Mouse (Mus musculus) G1E (cell line): ENCODE data around the gene Pde9a. TPM values are rescaled to one million over a fixed set of nuclear protein-coding genes. Genes with fewer than 3 reads are reported as not detected.

Experiments used
- ATAC-seq: 2 replicates; pipeline ENCODE4 v1.8.0; 2016; ENCODE audit warnings: mild to moderate bottlenecking; ENCODE audit not compliant: insufficient number of reproducible peaks, poor library complexity, low FRiP score, severe bottlenecking; ENCODE audit errors: extremely low read depth
- DNase-seq: peaks from one replicate; pipeline ENCODE4 v3.0.0; 2012; ENCODE audit warnings: low spot score
- H3K27me3 ChIP-seq: 2 replicates; pipeline ENCODE4 v1.6.1; 2012; ENCODE audit warnings: mild to moderate bottlenecking, low read length, inconsistent platforms; ENCODE audit not compliant: insufficient read depth
- H3K36me3 ChIP-seq: replicated peaks from 2 replicates; pipeline ENCODE3; 2012; ENCODE audit warnings: mild to moderate bottlenecking, inconsistent platforms
- H3K4me1 ChIP-seq: 2 replicates; pipeline ENCODE4 v1.6.1; 2012; ENCODE audit warnings: low read depth, low read length, inconsistent platforms, mixed read lengths; ENCODE audit not compliant: insufficient read depth
- H3K4me3 ChIP-seq: 2 replicates; pipeline ENCODE4 v1.5.1; 2012; ENCODE audit warnings: low read depth, mild to moderate bottlenecking, inconsistent platforms, low read length, moderate library complexity, mixed read lengths
- H3K9me3 ChIP-seq: replicated peaks from 2 replicates; pipeline ENCODE4 v1.6.1; 2012; ENCODE audit warnings: inconsistent platforms
- CTCF ChIP-seq: IDR thresholded peaks from 2 replicates; pipeline ENCODE4 v1.5.1; 2012; ENCODE audit warnings: low read depth, low read length, inconsistent platforms, mixed read lengths
- GATA1 ChIP-seq: IDR thresholded peaks from 2 replicates; pipeline ENCODE4 v1.6.1; 2012; ENCODE audit warnings: borderline replicate concordance, low read length, inconsistent platforms, mixed read lengths
- GATA2 ChIP-seq: IDR thresholded peaks from 2 replicates; pipeline ENCODE4 v1.6.1; 2012; ENCODE audit warnings: low read depth, low read length, inconsistent platforms, borderline replicate concordance
- POLR2AphosphoS5 ChIP-seq: IDR thresholded peaks from 2 replicates; pipeline ENCODE4 v1.6.1; 2012; ENCODE audit warnings: low read depth, low read length, inconsistent platforms; ENCODE audit not compliant: insufficient replicate concordance
- TAL1 ChIP-seq: conservative IDR thresholded peaks from 2 replicates; pipeline ENCODE4 v1.6.1; 2012; ENCODE audit warnings: low read depth, low read length, inconsistent platforms, mixed read lengths
- polyA plus RNA-seq: library from polyadenylated mRNA; stranded (reverse); fragments of >175 nt; gene quantifications from 2 replicates; pipeline ENCODE4 v1.2.3, GENCODE M21; 2012
- total RNA-seq, 2 experiments: library from RNA; stranded (forward) in 1 of 2; stranded (reverse) in 1 of 2; fragments of 200-1000 nt in 1 of 2; fragments of >200 nt in 1 of 2; fragmentation: Nextera tagmentation in 1 of 2; gene quantifications; 2 replicates each; pipeline ENCODE4 v1.2.3; 2014 to 2017

Pde9a gene
- total and polyA plus RNA-seq, 3 experiments = 0.16 TPM; not detected in 2

DNA sequence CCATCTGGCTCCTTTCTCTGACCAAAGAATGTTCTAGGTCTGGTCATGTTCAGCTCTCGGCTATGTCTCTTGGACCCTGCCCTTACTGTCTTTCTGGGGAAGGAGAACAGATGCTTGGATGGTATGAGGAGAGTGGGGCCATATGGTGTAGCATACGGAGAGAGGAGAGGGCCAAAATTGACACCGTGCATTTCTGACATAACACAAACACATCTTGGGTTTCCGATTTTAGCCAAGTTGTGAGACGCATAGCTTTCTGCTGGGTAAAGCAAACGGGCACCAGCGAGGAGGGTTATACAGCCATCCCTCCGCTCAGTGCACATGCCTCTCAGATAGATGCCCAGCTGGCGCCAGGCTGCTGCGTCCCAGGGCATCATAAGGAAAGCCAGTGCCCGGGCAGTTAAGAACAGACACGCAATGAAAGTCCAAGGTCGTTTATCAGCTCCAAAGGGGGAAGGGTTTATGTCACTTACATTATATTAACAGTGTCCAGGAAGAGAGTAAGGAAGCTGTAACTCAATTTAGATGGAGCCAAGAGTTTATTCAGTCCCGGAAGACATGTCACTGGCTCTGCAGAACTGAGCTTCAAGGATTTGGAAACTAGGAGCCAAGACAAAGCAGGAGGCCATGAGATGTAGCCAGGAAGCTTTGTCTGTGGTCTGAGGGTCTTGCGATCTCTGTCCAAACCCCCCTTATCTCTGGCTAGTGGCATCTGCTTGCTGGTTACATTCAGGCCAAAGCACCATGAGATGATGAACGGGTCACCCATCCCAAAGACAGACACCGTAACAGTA lies 33.0 kb downstream of the Pde9a start:
- TF ChIP-seq GATA1 (no peak), TAL1 (no peak), CTCF (no peak), GATA2 (no peak), POLR2AphosphoS5 (no peak)
- no peak for ATAC-seq
- peaks cover 56% of the 10 kb centered on the region for H3K9me3 ChIP-seq
- no peaks in the 10 kb centered on the region; the same call in 1 of the 2 replicates for H3K27me3 ChIP-seq
- no peak for DNase-seq
- H3K36me3 ChIP-seq = no peaks in the 10 kb centered on the region
- H3K4me3 ChIP-seq = no peak overlapping the region
- no peaks in the 10 kb centered on the region for H3K4me1 ChIP-seq

DNA sequence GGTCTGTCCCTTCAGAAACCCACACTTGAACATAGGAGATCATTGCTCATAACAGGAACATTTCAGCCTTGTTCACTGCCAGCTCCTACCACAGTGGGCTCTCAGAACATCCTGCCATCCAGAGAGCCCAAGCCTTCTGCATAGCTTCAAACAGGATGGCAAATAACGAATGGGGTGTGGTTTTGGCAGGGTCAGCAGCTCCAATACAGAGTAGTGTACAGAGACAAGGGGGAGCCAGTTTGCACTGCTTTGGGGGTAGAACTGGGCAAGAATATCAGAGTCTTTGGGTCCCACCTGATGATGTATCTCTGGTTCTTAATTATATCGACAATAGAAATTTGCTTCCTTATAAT lies 33.6 kb downstream of the Pde9a start:
- Histone ChIP-seq H3K4me3 (no peak overlapping the region), H3K36me3 (no peaks in the 10 kb centered on the region), H3K27me3 (no peaks in the 10 kb centered on the region), H3K9me3 (peaks cover 58% of the 10 kb centered on the region), H3K4me1 (no peaks in the 10 kb centered on the region)
- DNase-seq = no peak
- TF ChIP-seq GATA2 (no peak), GATA1 (no peak), CTCF (no peak), TAL1 (no peak), POLR2AphosphoS5 (no peak)
- no peak for ATAC-seq

DNA sequence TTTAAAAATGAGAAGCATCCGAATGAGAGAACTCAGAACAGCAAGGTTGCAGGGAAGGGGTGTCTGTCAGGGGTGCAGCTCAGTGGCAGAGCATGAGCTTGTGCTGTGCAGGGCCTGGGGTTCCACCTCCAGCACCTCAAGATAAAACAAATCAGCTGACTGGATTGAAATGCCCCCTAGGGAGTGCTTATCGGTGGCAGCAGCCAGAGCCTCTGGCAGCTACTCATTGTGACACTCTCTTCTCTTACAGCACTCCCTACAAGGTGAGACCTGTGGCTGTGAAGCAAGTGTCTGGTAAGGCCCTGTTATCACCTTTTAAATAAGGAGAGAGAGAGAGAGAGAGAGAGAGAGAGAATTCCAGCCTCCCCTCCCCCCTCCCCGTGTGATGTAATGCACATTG lies 34.0 kb downstream of the Pde9a start:
- Histone ChIP-seq H3K27me3 (no peaks in the 10 kb centered on the region), H3K36me3 (no peaks in the 10 kb centered on the region), H3K4me3 (no peak overlapping the region), H3K9me3 (peaks cover 61% of the 10 kb centered on the region), H3K4me1 (no peaks in the 10 kb centered on the region)
- TF ChIP-seq GATA2 = no peak
- TF ChIP-seq TAL1 = no peak
- TF ChIP-seq CTCF = no peak
- no peak for TF ChIP-seq GATA1
- TF ChIP-seq POLR2AphosphoS5 = no peak
- DNase-seq (no peak), ATAC-seq (no peak)

DNA sequence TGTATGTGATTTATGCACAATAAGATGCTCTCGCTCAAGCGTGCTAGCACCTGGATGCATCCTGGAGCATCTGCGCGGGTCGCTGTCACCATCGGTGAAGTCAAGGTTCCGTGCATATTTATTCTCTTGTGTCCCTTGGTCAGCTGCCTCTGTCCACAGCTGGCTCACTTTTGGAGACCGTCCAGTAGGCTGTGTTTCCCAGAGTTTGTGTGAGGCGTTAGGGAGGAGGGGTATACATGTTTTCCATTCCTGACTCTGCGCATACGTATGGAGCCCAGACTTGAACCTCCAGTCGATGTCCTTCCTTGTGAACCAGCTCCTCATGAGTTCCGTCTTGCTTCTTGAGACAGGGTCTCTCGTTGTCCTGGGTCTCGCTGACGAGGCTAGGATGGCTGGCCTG lies 34.6 kb downstream of the Pde9a start:
- peaks cover 59% of the 10 kb centered on the region for H3K9me3 ChIP-seq
- TF ChIP-seq GATA2 (no peak), GATA1 (no peak), CTCF (no peak), TAL1 (no peak), POLR2AphosphoS5 (no peak)
- H3K4me1 ChIP-seq = no peaks in the 10 kb centered on the region
- DNase-seq (no peak), ATAC-seq (no peak)
- no peaks in the 10 kb centered on the region for H3K36me3 ChIP-seq
- no peaks in the 10 kb centered on the region for H3K27me3 ChIP-seq
- no peak overlapping the region for H3K4me3 ChIP-seq

DNA sequence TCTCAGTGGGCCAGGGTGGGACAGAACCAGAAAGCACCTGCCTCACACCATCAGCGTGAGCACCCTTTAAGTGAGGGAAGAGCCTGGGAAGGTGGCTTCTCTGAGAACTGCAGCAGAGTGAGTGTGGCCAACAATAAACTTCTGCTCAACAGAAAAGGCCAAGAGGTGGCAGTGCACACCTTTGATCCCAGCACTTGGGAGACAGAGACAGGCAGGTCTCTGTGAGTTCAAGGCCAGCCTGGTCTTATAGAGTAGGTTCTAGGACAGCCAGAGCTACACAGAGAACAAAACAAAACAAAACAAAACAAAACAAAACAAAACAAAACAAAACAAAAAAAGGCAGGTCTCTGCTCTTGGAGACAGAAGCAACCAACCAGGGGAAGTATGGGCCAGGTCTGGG lies 36.4 kb downstream of the Pde9a start:
- no peak for DNase-seq

DNA sequence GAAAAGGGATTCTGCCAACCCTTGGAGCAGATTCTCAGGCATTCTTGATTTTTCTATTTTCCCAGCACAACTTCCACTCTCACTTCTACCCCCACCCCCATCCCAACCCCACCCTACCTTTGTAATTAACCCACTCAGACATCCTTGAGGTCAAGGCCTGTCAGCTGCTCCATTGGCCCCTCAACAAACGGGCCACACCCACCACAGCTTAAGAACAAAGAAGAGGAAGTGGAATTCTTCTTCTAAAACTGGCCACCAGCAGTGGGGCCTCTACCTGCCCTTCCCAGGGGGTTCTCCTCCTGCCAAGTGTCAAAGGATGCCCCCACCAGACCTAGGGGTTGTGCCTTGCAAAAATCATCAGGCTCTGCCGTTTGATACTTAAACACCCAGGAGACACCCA lies 37.0 kb downstream of the Pde9a start:
- DNase-seq (no peak), ATAC-seq (no peak)
- Histone ChIP-seq H3K36me3 (no peaks in the 10 kb centered on the region), H3K27me3 (no peaks in the 10 kb centered on the region), H3K4me3 (no peak overlapping the region), H3K4me1 (no peaks in the 10 kb centered on the region), H3K9me3 (peaks cover 53% of the 10 kb centered on the region)
- TF ChIP-seq CTCF (no peak), POLR2AphosphoS5 (no peak), TAL1 (no peak), GATA1 (no peak), GATA2 (no peak)

More for the DNA sequence above, 36.4 kb downstream of the Pde9a start:
- Histone ChIP-seq H3K27me3 (no peaks in the 10 kb centered on the region), H3K9me3 (peaks cover 56% of the 10 kb centered on the region), H3K4me1 (no peaks in the 10 kb centered on the region), H3K36me3 (no peaks in the 10 kb centered on the region), H3K4me3 (no peak overlapping the region)
- no peak for TF ChIP-seq TAL1
- TF ChIP-seq GATA2 = no peak
- TF ChIP-seq POLR2AphosphoS5 = no peak
- TF ChIP-seq GATA1 = no peak
- TF ChIP-seq CTCF = no peak
- ATAC-seq = no peak
